Mouse (Mus musculus): Measurements from ENCODE around the gene Gab1. TPM values are rescaled to one million over a fixed set of nuclear protein-coding genes. Genes with fewer than 3 reads are reported as not detected.
"Not testable (repeated sequence)": the region's sequence is repeated elsewhere in the genome, so short reads cannot be mapped to it uniquely, and the experiment has no call there.

Gene Gab1
- polyA plus RNA-seq, 1 experiment from 2014 or later, result 7.2 TPM

- peaks cover 19% of the 10 kb centered on the region for H3K36me3 ChIP-seq (ENCODE audit: control insufficient read depth, insufficient read depth)
- H3K27ac ChIP-seq (ENCODE audit: low read length), result no peak overlapping the region
- H3K4me1 ChIP-seq (ENCODE audit: control insufficient read depth, low read depth, low read length), result no peaks in the 10 kb centered on the region
- H3K9ac ChIP-seq (ENCODE audit: low read depth, low read length), result no peak overlapping the region
- 85% methylated on average over 4 of the region's 4 CpGs for WGBS (ENCODE audit: insufficient replicate concordance)
- no peak for ATAC-seq (ENCODE audit: low read depth)
- H3K4me2 ChIP-seq (ENCODE audit: low read depth, low read length), result no peak overlapping the region
- H3K27me3 ChIP-seq (ENCODE audit: control insufficient read depth, insufficient read depth, low read depth, low read length), result no peaks in the 10 kb centered on the region
- no peaks in the 10 kb centered on the region for H3K9me3 ChIP-seq (replicated peaks; ENCODE audit: control insufficient read depth, low read length)
- no peak overlapping the region for H3K4me3 ChIP-seq (ENCODE audit: low read depth, low read length)
Observed at GRCm38 (mm10) chr8:80772732-80773460, 107.4 kb downstream of the Gab1 start.

DNA sequence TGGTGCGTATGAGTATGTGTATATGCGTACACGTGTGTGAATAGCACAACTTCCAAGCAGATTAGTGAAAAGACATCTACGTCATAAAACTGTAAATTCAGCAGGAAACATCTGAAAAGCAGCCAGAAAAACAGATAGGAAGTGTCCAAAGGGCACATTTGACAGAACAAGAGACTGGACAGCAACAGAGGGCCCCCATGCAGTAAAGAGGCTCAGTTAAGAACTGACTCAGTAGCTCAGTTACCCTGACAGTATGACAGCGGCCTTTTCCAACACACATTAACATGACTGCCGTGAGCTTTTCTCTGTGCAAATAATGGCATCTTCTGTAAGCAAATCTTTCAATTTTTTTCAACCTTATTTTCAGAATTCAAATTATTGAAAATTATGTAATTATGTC is 111.9 kb downstream of the Gab1 start:
- H3K9me3 ChIP-seq (replicated peaks; ENCODE audit: control insufficient read depth, low read length), result no peaks in the 10 kb centered on the region
- 81% methylated on average over 6 of the region's 6 CpGs for WGBS (ENCODE audit: insufficient replicate concordance)
- H3K27ac ChIP-seq (ENCODE audit: low read length), result no peak overlapping the region
- H3K36me3 ChIP-seq (ENCODE audit: control insufficient read depth, insufficient read depth), result peaks cover 33% of the 10 kb centered on the region
- no peaks in the 10 kb centered on the region for H3K27me3 ChIP-seq (ENCODE audit: control insufficient read depth, insufficient read depth, low read depth, low read length)
- H3K9ac ChIP-seq (ENCODE audit: low read depth, low read length), result no peak overlapping the region
- ATAC-seq (ENCODE audit: low read depth), result no peak; the same call in 1 of the 2 replicates
- H3K4me3 ChIP-seq (ENCODE audit: low read depth, low read length), result no peak overlapping the region
- no peaks in the 10 kb centered on the region for H3K4me1 ChIP-seq (ENCODE audit: control insufficient read depth, low read depth, low read length)
- no peak overlapping the region for H3K4me2 ChIP-seq (ENCODE audit: low read depth, low read length)

GRCm38 (mm10) chr8:80753017-80753715 is 127.2 kb downstream of the Gab1 start:
- Histone ChIP-seq H3K27ac (ENCODE audit: low read length) (no peak overlapping the region), H3K4me1 (ENCODE audit: control insufficient read depth, low read depth, low read length) (no peaks in the 10 kb centered on the region), H3K36me3 (ENCODE audit: control insufficient read depth, insufficient read depth) (no peaks in the 10 kb centered on the region), H3K9ac (ENCODE audit: low read depth, low read length) (no peak overlapping the region), H3K27me3 (ENCODE audit: control insufficient read depth, insufficient read depth, low read depth, low read length) (no peaks in the 10 kb centered on the region), H3K4me3 (ENCODE audit: low read depth, low read length) (no peak overlapping the region), H3K9me3 (replicated peaks; ENCODE audit: control insufficient read depth, low read length) (no peaks in the 10 kb centered on the region), H3K4me2 (ENCODE audit: low read depth, low read length) (no peak overlapping the region)
- 25% methylated on average over 9 of the region's 9 CpGs for WGBS (ENCODE audit: insufficient replicate concordance)
- ATAC-seq (ENCODE audit: low read depth), result no peak

DNA sequence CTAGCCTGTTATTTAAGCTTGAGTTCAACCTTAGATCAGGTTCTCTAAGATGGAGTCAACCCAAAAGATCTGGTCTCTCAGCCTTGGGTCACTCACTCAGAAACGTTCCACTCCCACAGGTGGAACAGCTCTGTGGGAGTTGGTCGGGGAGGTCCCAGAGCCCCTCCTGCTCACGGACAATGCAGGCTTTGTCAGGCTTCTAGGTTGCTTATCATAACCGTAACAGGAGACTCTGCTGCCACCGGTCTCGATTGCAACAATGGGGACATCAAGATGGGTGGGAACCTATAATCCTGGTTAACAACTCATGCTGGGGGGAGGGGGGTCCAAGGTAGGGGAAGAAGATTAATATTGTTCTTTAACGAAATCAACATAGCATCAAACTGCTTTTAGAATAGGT is 127.9 kb downstream of the Gab1 start:
- no peak overlapping the region for H3K27ac ChIP-seq (ENCODE audit: low read length)
- no peaks in the 10 kb centered on the region for H3K4me1 ChIP-seq (ENCODE audit: control insufficient read depth, low read depth, low read length)
- no peak for ATAC-seq (ENCODE audit: low read depth)
- no peaks in the 10 kb centered on the region for H3K9me3 ChIP-seq (replicated peaks; ENCODE audit: control insufficient read depth, low read length)
- WGBS (ENCODE audit: insufficient replicate concordance), result 39% methylated on average over 7 of the region's 7 CpGs
- no peak overlapping the region for H3K4me3 ChIP-seq (ENCODE audit: low read depth, low read length)
- H3K4me2 ChIP-seq (ENCODE audit: low read depth, low read length), result no peak overlapping the region
- no peaks in the 10 kb centered on the region for H3K36me3 ChIP-seq (ENCODE audit: control insufficient read depth, insufficient read depth)
- no peaks in the 10 kb centered on the region for H3K27me3 ChIP-seq (ENCODE audit: control insufficient read depth, insufficient read depth, low read depth, low read length)
- no peak overlapping the region for H3K9ac ChIP-seq (ENCODE audit: low read depth, low read length)

- Histone ChIP-seq H3K9ac (ENCODE audit: low read depth, low read length) (no peak overlapping the region), H3K4me2 (ENCODE audit: low read depth, low read length) (no peak overlapping the region), H3K4me1 (ENCODE audit: control insufficient read depth, low read depth, low read length) (no peaks in the 10 kb centered on the region), H3K36me3 (ENCODE audit: control insufficient read depth, insufficient read depth) (no peaks in the 10 kb centered on the region), H3K27ac (ENCODE audit: low read length) (no peak overlapping the region), H3K9me3 (replicated peaks; ENCODE audit: control insufficient read depth, low read length) (no peaks in the 10 kb centered on the region), H3K4me3 (ENCODE audit: low read depth, low read length) (no peak overlapping the region), H3K27me3 (ENCODE audit: control insufficient read depth, insufficient read depth, low read depth, low read length) (no peaks in the 10 kb centered on the region)
- no peak for ATAC-seq (ENCODE audit: low read depth)
- 54% methylated on average over 4 of the region's 4 CpGs for WGBS (ENCODE audit: insufficient replicate concordance)
Observed at GRCm38 (mm10) chr8:80749091-80749490, 131.2 kb downstream of the Gab1 start.

GRCm38 (mm10) chr8:80739932-80740331 is 140.4 kb downstream of the Gab1 start:
- peaks cover 5% of the 10 kb centered on the region; the same call in 1 of the 2 replicates for H3K4me1 ChIP-seq (ENCODE audit: control insufficient read depth, low read depth, low read length)
- peak; percentile 33 for ATAC-seq (ENCODE audit: low read depth)
- H3K9me3 ChIP-seq (replicated peaks; ENCODE audit: control insufficient read depth, low read length), result no peaks in the 10 kb centered on the region
- H3K4me2 ChIP-seq (ENCODE audit: low read depth, low read length), result peak overlapping the region; percentile 77
- 12% methylated on average over 14 of the region's 14 CpGs for WGBS (ENCODE audit: insufficient replicate concordance)
- peak overlapping the region; percentile 77 for H3K9ac ChIP-seq (ENCODE audit: low read depth, low read length)
- no peaks in the 10 kb centered on the region for H3K27me3 ChIP-seq (ENCODE audit: control insufficient read depth, insufficient read depth, low read depth, low read length)
- H3K4me3 ChIP-seq (ENCODE audit: low read depth, low read length), result peak overlapping the region; percentile 94
- 0 out of 2 replicates have a peak, but pooled peaks cover 7% of the 10 kb centered on the region for H3K36me3 ChIP-seq (ENCODE audit: control insufficient read depth, insufficient read depth)
- H3K27ac ChIP-seq (ENCODE audit: low read length), result peak overlapping the region; percentile 99

DNA sequence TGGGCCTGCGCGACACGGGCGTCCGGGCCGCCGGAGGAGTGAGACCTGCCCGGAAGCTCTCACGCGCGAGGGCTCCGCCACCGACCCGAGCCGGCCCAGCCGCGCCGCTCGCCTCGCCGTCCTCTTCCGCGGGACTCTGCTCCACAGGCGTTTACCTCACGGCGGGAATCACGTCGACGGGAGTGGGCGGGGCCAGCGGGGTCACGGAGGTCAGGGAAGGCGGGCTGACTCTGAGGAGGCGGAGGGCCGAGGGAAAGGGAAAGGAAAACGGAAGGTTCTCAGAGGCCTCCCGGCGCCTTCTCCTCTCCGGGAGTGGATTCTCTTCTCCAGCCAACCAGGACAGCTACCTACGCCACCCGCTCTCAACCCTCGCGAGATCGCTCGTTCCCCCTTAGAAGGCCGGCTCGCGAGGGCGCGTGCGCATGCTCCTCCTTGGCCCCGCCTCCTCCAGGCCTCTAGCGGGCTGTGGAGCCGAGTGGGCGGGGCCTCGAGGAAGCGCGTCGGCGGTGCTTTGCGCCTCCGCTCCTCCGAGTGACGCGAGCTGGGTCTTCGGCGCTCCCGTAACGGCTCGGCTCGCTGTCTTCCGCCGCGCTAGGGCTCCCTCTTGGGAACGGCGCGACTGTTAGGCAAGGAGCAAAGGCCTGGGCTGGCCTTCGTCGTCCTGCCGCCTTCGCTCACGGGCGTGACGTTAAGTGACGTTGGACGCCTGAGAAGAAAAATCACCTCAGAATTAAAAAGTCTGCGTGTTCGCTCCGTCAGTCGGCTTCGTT is 141.0 kb downstream of the Gab1 start, which contains the start of gene Smarca5:
Smarca5 (minus strand) TSS at position 343 of the 770 bp plus-strand sequence.
- Histone ChIP-seq H3K9ac (ENCODE audit: low read depth, low read length) (peak within 1 kb of the TSS; percentile 95), H3K4me2 (ENCODE audit: low read depth, low read length) (peak within 1 kb of the TSS; percentile 95), H3K27ac (ENCODE audit: low read length) (peak within 1 kb of the TSS; percentile 99), H3K4me3 (ENCODE audit: low read depth, low read length) (peak within 1 kb of the TSS; percentile 94)
- under 1% methylated on average over 80 of the region's 91 CpGs for WGBS (ENCODE audit: insufficient replicate concordance)
- not testable (repeated sequence) for H3K36me3 ChIP-seq (ENCODE audit: control insufficient read depth, insufficient read depth); H3K27me3 ChIP-seq (ENCODE audit: control insufficient read depth, insufficient read depth, low read depth, low read length); H3K9me3 ChIP-seq (replicated peaks; ENCODE audit: control insufficient read depth, low read length); H3K4me1 ChIP-seq (ENCODE audit: control insufficient read depth, low read depth, low read length)
- ATAC-seq (ENCODE audit: low read depth), result peak; percentile 96

GRCm38 (mm10) chr8:80738388-80739154 is 141.7 kb downstream of the Gab1 start:
- whole genome bisulfite sequencing (ENCODE audit: insufficient replicate concordance), result under 1% methylated on average over 77 of the region's 84 CpGs
- Histone ChIP-seq H3K27me3 (ENCODE audit: control insufficient read depth, insufficient read depth, low read depth, low read length) (no peaks in the 10 kb centered on the region), H3K4me1 (ENCODE audit: control insufficient read depth, low read depth, low read length) (peaks cover 5% of the 10 kb centered on the region; the same call in 1 of the 2 replicates), H3K4me2 (ENCODE audit: low read depth, low read length) (peak overlapping the region; percentile 95), H3K36me3 (ENCODE audit: control insufficient read depth, insufficient read depth) (peaks cover 13% of the 10 kb centered on the region), H3K4me3 (ENCODE audit: low read depth, low read length) (peak overlapping the region; percentile 94), H3K27ac (ENCODE audit: low read length) (peak overlapping the region; percentile 99), H3K9me3 (replicated peaks; ENCODE audit: control insufficient read depth, low read length) (no peaks in the 10 kb centered on the region), H3K9ac (ENCODE audit: low read depth, low read length) (peak overlapping the region; percentile 95)
- peak; percentile 39 for ATAC-seq (ENCODE audit: low read depth)
